22 mouse cellular contexts compared by ENCODE assay signal in genomic region chr7:97164261-97164660, GRCm38 (mm10).
DNase-seq lines count a peak whose midpoint lies in the region; ATAC-seq and TF ChIP-seq lines count a peak whose summit lies in the region.
"Had no signal": no experiment of that assay in that cellular context is flagged by ENCODE, and none has a peak within 500 bp of the region (broad histone marks: within the 10 kb centered on the region; RNA-seq: fewer than 3 reads in every experiment).

No protein-coding gene starts in this region.

- H3K79me2 ChIP-seq in heart, adult 2 months (replicated peaks; ENCODE audit: control insufficient read depth, insufficient read depth, low read length), result peaks cover 3% of the 10 kb centered on the region; the same call in 1 of the 2 replicates
- no peaks in the 10 kb centered on the region; the same call in 1 of the 2 replicates for H3K79me2 ChIP-seq in MEL (ENCODE audit: control insufficient read depth, insufficient read depth, low read length, poor library complexity)

- no peak overlapping the region for H3K9ac ChIP-seq in heart, adult 2 months (ENCODE audit: low read depth, low read length)
- H3K9ac ChIP-seq in MEL (ENCODE audit: control insufficient read depth, low read depth, low read length, poor library complexity, severe bottlenecking), result no peak overlapping the region
- no peak overlapping the region for H3K9ac ChIP-seq in hindbrain, postnatal 0 days (replicated peaks; ENCODE audit: low read length)
- H3K9ac ChIP-seq: embryonic facial prominence, embryonic 12.5 days; forebrain, embryonic 15.5 days; hindbrain, embryonic 12.5 days had no signal

- 89% methylated on average over 1 of the region's 1 CpGs for WGBS in heart, adult 2 months
- WGBS in hindbrain, postnatal 0 days, result 60% methylated on average over 1 of the region's 1 CpGs

- no peak for TF ChIP-seq RAD21 in MEL (IDR thresholded peaks at IDR 0.05; ENCODE audit: low read depth, low read length)

- H3K4me2 ChIP-seq in hindbrain, postnatal 0 days (ENCODE audit: low read depth, low read length), result no peak overlapping the region
- H3K4me2 ChIP-seq: embryonic facial prominence, embryonic 12.5 days; forebrain, embryonic 15.5 days; heart, embryonic 11.5 days; hindbrain, embryonic 12.5 days had no signal

- H3K36me3 ChIP-seq in heart, adult 2 months (ENCODE audit: control insufficient read depth, insufficient read depth, low read length), result peaks cover 6% of the 10 kb centered on the region
- peaks cover 0 to 16% of the 10 kb centered on the region in 2 experiments; a peak in 2 of 4 replicates for H3K36me3 ChIP-seq in MEL (ENCODE audit: control insufficient read depth in 1 of 2, insufficient read depth in 2 of 2, low read length in 2 of 2)
- no peaks in the 10 kb centered on the region for H3K36me3 ChIP-seq in hindbrain, postnatal 0 days (ENCODE audit: insufficient read depth, low read length)
- H3K36me3 ChIP-seq: embryonic facial prominence, embryonic 12.5 days; forebrain, embryonic 15.5 days; hindbrain, embryonic 12.5 days had no signal

- no peak overlapping the region for H3K4me3 ChIP-seq in heart, adult 2 months
- H3K4me3 ChIP-seq in MEL (ENCODE audit: control insufficient read depth in 1 of 2, insufficient read depth in 1 of 2, low read depth in 2 of 2, low read length in 2 of 2), result no peak overlapping the region
- no peak overlapping the region for H3K4me3 ChIP-seq in hindbrain, postnatal 0 days (ENCODE audit: low read length)
- H3K4me3 ChIP-seq: embryonic facial prominence, embryonic 12.5 days; forebrain, embryonic 15.5 days; hindbrain, embryonic 12.5 days had no signal

- no peaks in the 10 kb centered on the region for H3K9me3 ChIP-seq in MEL (replicated peaks; ENCODE audit: insufficient read depth, low read length)
- H3K9me3 ChIP-seq in hindbrain, postnatal 0 days (ENCODE audit: low read length), result no peaks in the 10 kb centered on the region
- H3K9me3 ChIP-seq: embryonic facial prominence, embryonic 12.5 days; forebrain, embryonic 15.5 days; hindbrain, embryonic 12.5 days had no signal

- no peak for TF ChIP-seq CTCF in heart, adult 2 months (IDR thresholded peaks at IDR 0.05)
- no peak for TF ChIP-seq CTCF in MEL (IDR thresholded peaks at IDR 0.05 in 2 of 3, conservative IDR thresholded peaks at IDR 0.05 in 1 of 3; ENCODE audit: control insufficient read depth in 1 of 3, insufficient read depth in 1 of 3, low read depth in 2 of 3, low read length in 3 of 3, poor library complexity in 1 of 3, severe bottlenecking in 1 of 3)
- TF ChIP-seq CTCF in hindbrain, postnatal 0 days (IDR thresholded peaks at IDR 0.05; ENCODE audit: low read depth), result no peak

- DNase-seq in heart, adult 2 months, result no peak
- no peak for DNase-seq in heart, postnatal 36 days
- peak; percentile 60 for DNase-seq in MEL (ENCODE audit: low read depth, low spot score)
- no peak for DNase-seq in layer of hippocampus, postnatal 36 days
- DNase-seq in hindbrain, postnatal 0 days (ENCODE audit: low spot score), result no peak
- DNase-seq in left cerebral cortex, adult 11 months (ENCODE audit: low spot score), result no peak
- DNase-seq: adrenal gland, postnatal 14 days; cerebellum, adult 18-20 months; cerebellum, adult 9-11 months; cerebellum, postnatal 36 days; gastrocnemius, postnatal 25 days; heart, adult 18-20 months; kidney, adult 11 months had no signal

- H3K27ac ChIP-seq in heart, adult 2 months, result peak overlapping the region; percentile 29; the same call in 1 of the 2 replicates
- no peak overlapping the region for H3K27ac ChIP-seq in MEL (ENCODE audit: control insufficient read depth, low read depth, low read length)
- H3K27ac ChIP-seq in hindbrain, postnatal 0 days, result no peak overlapping the region
- H3K27ac ChIP-seq: embryonic facial prominence, embryonic 12.5 days; forebrain, embryonic 15.5 days; hindbrain, embryonic 12.5 days had no signal

- no peak for TF ChIP-seq POLR2A in heart, adult 2 months (IDR thresholded peaks at IDR 0.05; ENCODE audit: insufficient read depth, low read depth, low read length)
- TF ChIP-seq POLR2A in MEL (IDR thresholded peaks at IDR 0.05; ENCODE audit: control insufficient read depth in 1 of 2, insufficient read depth in 1 of 2, low read depth in 1 of 2, low read length in 2 of 2, poor library complexity in 1 of 2), result no peak

- intact Hi-C loops in heart, adult 2 months (cut with DNase I), result no loop called here
- intact Hi-C loops in heart, postnatal 36 days (cut with DNase I), result no loop called here

- H3K27me3 ChIP-seq in heart, adult 2 months (ENCODE audit: control insufficient read depth, insufficient read depth, low read length), result no peaks in the 10 kb centered on the region
- no peaks in the 10 kb centered on the region for H3K27me3 ChIP-seq in MEL (ENCODE audit: control insufficient read depth in 1 of 2, insufficient read depth in 2 of 2, low read length in 2 of 2)
- H3K27me3 ChIP-seq in hindbrain, postnatal 0 days (ENCODE audit: insufficient read depth, low read length), result no peaks in the 10 kb centered on the region
- H3K27me3 ChIP-seq: embryonic facial prominence, embryonic 12.5 days; forebrain, embryonic 15.5 days; hindbrain, embryonic 12.5 days; Patski had no signal

- peak; percentile 76 for ATAC-seq in granulocyte monocyte progenitor cell, adult 5-6 weeks (replicated peaks; ENCODE audit: poor library complexity, severe bottlenecking)
- ATAC-seq in monocyte, adult 5-6 weeks (replicated peaks; ENCODE audit: insufficient number of reproducible peaks, low FRiP score, low TSS enrichment, poor library complexity, severe bottlenecking), result peak; percentile 68
- ATAC-seq in hindbrain, postnatal 0 days, result no peak
- ATAC-seq: activated CD4-positive, CD25-positive, alpha-beta regulatory T cell, adult 4 months; forebrain, embryonic 15.5 days; hindbrain, embryonic 16.5 days; Patski had no signal

- H3K4me1 ChIP-seq in heart, adult 2 months (ENCODE audit: control insufficient read depth, insufficient read depth, low read length), result peaks cover 2% of the 10 kb centered on the region
- H3K4me1 ChIP-seq in MEL (ENCODE audit: control insufficient read depth in 1 of 2, insufficient read depth in 2 of 2, low read length in 2 of 2), result peaks cover 3 to 9% of the 10 kb centered on the region in 2 experiments; a peak in 3 of 4 replicates
- no peaks in the 10 kb centered on the region for H3K4me1 ChIP-seq in hindbrain, postnatal 0 days (ENCODE audit: insufficient read depth, low read length)
- H3K4me1 ChIP-seq: embryonic facial prominence, embryonic 12.5 days; forebrain, embryonic 15.5 days; hindbrain, embryonic 12.5 days had no signal

- no peak for TF ChIP-seq EP300 in heart, adult 2 months (IDR thresholded peaks at IDR 0.05; ENCODE audit: insufficient read depth, low read depth, low read length)
- peak in 1 of 2 experiments; percentile 25; a peak in 1 of 4 replicates for TF ChIP-seq EP300 in MEL (IDR thresholded peaks at IDR 0.05; ENCODE audit: low read depth in 1 of 2, low read length in 2 of 2)

TF ChIP-seq in MEL, 35 proteins besides CTCF, POLR2A, EP300 and RAD21:
- TF ChIP-seq SMC3 (IDR thresholded peaks at IDR 0.05; ENCODE audit: low read depth, low read length) (no peak), POLR2AphosphoS2 (IDR thresholded peaks at IDR 0.05; ENCODE audit: low read length) (no peak), MEF2A (IDR thresholded peaks at IDR 0.05; ENCODE audit: extremely low read depth, insufficient replicate concordance, low read depth, low read length, poor library complexity, severe bottlenecking) (no peak), ELF1 (IDR thresholded peaks at IDR 0.05; ENCODE audit: low read depth, low read length) (no peak)
